Mouse (Mus musculus) kidney, postnatal 0 days (tissue): ENCODE data around the gene Fam186b. TPM values are rescaled to one million over a fixed set of nuclear protein-coding genes. Genes with fewer than 3 reads are reported as not detected.
"Not testable (repeated sequence)": the region's sequence is repeated elsewhere in the genome, so short reads cannot be mapped to it uniquely, and the experiment has no call there.

ENCODE experiments used
- ATAC-seq: fragments of 200-750 bp; cut with Nextera tagmentation; replicated peaks from 2 replicates; pipeline ENCODE4 v1.8.0; 2017; ENCODE audit warnings: low read depth, moderate number of reproducible peaks, moderate TSS enrichment, moderate library complexity; ENCODE audit not compliant: low FRiP score
- DNase-seq: peaks from one replicate; pipeline ENCODE4 v3.0.0-alpha.2; 2016; ENCODE audit warnings: low spot score
- H3K27ac ChIP-seq: fragments of 300-500 bp; sonication (generic); 2 replicates; pipeline ENCODE4 v1.5.1; 2014; ENCODE audit warnings: mild to moderate bottlenecking
- H3K27me3 ChIP-seq: fragments of 300-500 bp; sonication (generic); 2 replicates; pipeline ENCODE4 v1.6.1; 2014; ENCODE audit warnings: low read length, mixed read lengths; ENCODE audit not compliant: insufficient read depth
- H3K36me3 ChIP-seq: fragments of 300-500 bp; sonication (generic); 2 replicates; pipeline ENCODE4 v1.6.1; 2014; ENCODE audit warnings: low read length, mixed read lengths; ENCODE audit not compliant: insufficient read depth
- H3K4me1 ChIP-seq: fragments of 300-500 bp; sonication (generic); replicated peaks from 2 replicates; pipeline ENCODE4 v1.6.1; 2014; ENCODE audit warnings: antibody characterized with exemption, low read length, mixed read lengths; ENCODE audit not compliant: insufficient read depth
- H3K4me2 ChIP-seq: fragments of 300-500 bp; sonication (generic); 2 replicates; pipeline ENCODE4 v1.6.1; 2014; ENCODE audit warnings: mild to moderate bottlenecking, low read length, moderate library complexity, mixed read lengths
- H3K4me3 ChIP-seq: fragments of 300-500 bp; sonication (generic); replicated peaks from 2 replicates; pipeline ENCODE4 v1.5.1; 2014; ENCODE audit warnings: low read depth, low read length
- H3K9ac ChIP-seq: fragments of 300-500 bp; sonication (generic); 2 replicates; pipeline ENCODE4 v1.6.1; 2014; ENCODE audit warnings: low read depth, low read length
- H3K9me3 ChIP-seq: fragments of 300-500 bp; sonication (generic); replicated peaks from 2 replicates; pipeline ENCODE4 v1.6.1; 2016; ENCODE audit warnings: low read length, inconsistent platforms, mixed read lengths
- CTCF ChIP-seq: IDR thresholded peaks from 2 replicates; pipeline ENCODE4 v1.5.1; 2016; ENCODE audit warnings: antibody characterized with exemption, low read depth, mild to moderate bottlenecking, moderate library complexity
- WGBS: fragments of 180-500 bp; shearing (Covaris S2); extraction: QIAGEN DNeasy Blood & Tissue Kit; methylation state at CpG from one replicate; pipeline ENCODE4 v1.1.7; 2014; 5-methylcytosine and 5-hydroxymethylcytosine counted together
- polyA plus RNA-seq: library from polyadenylated mRNA; unstranded; fragments of >200 nt; fragmentation: Nextera tagmentation; extraction: Ambion mirVana; gene quantifications from 2 replicates; pipeline ENCODE4 v1.2.1, GENCODE M21; 2015

Gene Fam186b
- polyA plus RNA-seq, 1 experiment from 2014 or later = 0.47 TPM

DNA sequence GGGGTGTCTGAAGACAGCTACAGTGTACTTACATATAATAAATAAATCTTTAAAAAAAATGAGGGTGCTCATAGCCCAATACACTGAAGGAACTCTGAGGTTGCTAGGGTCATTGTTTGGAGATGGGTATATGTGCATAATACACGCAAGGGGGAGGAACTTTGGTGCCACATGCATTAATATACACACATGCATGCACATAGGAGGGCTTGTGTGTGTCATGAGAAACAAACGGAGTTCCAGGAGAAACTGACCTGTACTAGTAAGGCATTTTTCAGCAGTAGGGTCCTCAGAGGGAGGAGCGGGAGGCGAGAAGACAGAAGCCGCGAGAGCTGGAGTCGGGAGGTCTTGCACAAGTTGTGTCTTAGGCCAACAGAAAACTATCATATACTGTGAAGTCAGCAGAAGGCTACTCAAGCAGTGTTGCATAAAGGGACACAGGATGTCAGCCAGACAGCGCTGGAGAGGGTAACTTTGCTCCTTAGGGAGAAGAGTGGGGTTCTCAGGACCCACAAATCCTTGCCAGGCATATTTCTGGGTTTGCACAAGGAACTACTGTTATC, 36.4 kb downstream of the Fam186b start:
- ATAC-seq (peak; percentile 35; the same call in 1 of the 2 replicates), DNase-seq (no peak)
- H3K27ac ChIP-seq = peak overlapping the region; percentile 50; the same call in 1 of the 2 replicates
- H3K4me1 ChIP-seq = no peaks in the 10 kb centered on the region; the same call in 1 of the 2 replicates
- H3K36me3 ChIP-seq = no peaks in the 10 kb centered on the region
- peak overlapping the region; percentile 50 for H3K4me2 ChIP-seq
- no peaks in the 10 kb centered on the region for H3K27me3 ChIP-seq
- no peak overlapping the region for H3K9ac ChIP-seq
- no peak overlapping the region for H3K4me3 ChIP-seq
- no peak for TF ChIP-seq CTCF
- no peaks in the 10 kb centered on the region for H3K9me3 ChIP-seq
- 56% methylated on average over 8 of the region's 8 CpGs for WGBS

GRCm38 (mm10) chr15:99255241-99255749, 40.4 kb downstream of the Fam186b start:
- no peaks in the 10 kb centered on the region for H3K36me3 ChIP-seq
- H3K4me1 ChIP-seq = peaks cover 7% of the 10 kb centered on the region; the same call in 1 of the 2 replicates
- no peak overlapping the region for H3K4me2 ChIP-seq
- H3K27ac ChIP-seq = no peak overlapping the region
- H3K4me3 ChIP-seq = no peak overlapping the region
- H3K9me3 ChIP-seq = no peaks in the 10 kb centered on the region
- TF ChIP-seq CTCF = no peak
- DNase-seq (no peak), ATAC-seq (no peak)
- 88% methylated on average over 6 of the region's 6 CpGs for WGBS
- H3K27me3 ChIP-seq = no peaks in the 10 kb centered on the region
- no peak overlapping the region for H3K9ac ChIP-seq

DNA sequence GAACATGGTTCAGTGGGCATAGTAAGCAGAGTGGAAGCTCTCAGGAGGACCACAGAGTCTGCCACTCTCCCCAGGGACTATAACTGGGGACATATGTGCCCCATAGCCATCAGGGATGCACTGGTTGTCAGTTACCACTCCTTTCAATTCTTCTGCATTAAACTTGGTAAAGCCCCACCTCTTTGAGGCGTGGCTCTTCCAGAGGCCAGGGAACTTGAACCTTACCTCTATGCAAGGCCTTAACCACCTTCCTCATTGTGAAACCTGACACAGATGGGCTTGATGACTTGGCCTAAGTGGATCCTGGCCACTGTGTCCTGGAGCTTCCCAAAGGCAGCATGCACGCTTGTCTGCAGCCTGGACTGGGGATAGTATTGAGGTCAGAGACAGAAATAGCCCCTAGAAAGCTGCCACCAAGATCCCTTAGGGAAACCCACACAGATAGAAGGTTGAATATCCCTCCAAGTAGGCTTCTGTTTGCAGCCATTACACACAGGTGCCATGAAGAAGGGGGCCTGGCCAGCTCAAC, 41.1 kb downstream of the Fam186b start:
- Histone ChIP-seq H3K9ac (no peak overlapping the region), H3K9me3 (no peaks in the 10 kb centered on the region), H3K27ac (no peak overlapping the region), H3K4me2 (no peak overlapping the region), H3K4me3 (no peak overlapping the region), H3K27me3 (no peaks in the 10 kb centered on the region), H3K4me1 (peaks cover 7% of the 10 kb centered on the region; the same call in 1 of the 2 replicates), H3K36me3 (0 out of 2 replicates have a peak, but pooled peaks cover under 1% of the 10 kb centered on the region)
- DNase-seq = no peak
- ATAC-seq = no peak
- 72% methylated on average over 2 of the region's 2 CpGs for WGBS
- no peak for TF ChIP-seq CTCF

DNA sequence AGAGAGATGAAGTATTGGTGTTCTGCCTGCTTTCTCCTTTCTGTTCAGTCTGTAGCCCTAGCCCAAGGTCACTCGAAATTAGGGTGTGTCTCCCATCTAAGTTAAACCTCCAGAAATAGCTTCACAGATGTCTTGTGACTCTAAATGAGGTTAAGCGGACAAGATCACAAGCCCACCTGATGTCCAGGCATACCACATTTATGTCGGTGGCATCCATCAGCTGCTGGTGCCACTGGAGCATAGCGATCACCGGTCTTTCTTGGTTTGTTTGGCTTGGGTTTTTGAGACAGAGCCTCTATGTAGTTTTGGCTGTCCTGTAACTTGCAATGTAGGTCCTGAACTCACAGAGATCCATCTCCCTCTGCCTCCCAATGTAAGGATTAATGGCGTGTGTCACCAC, 41.9 kb downstream of the Fam186b start:
- Histone ChIP-seq H3K4me2 (no peak overlapping the region), H3K9ac (no peak overlapping the region), H3K27ac (0 out of 2 replicates have a peak overlapping the region, but pooled peaks have one; percentile 32), H3K4me3 (no peak overlapping the region), H3K4me1 (peaks cover 7% of the 10 kb centered on the region; the same call in 1 of the 2 replicates), H3K36me3 (0 out of 2 replicates have a peak, but pooled peaks cover 9% of the 10 kb centered on the region), H3K27me3 (no peaks in the 10 kb centered on the region), H3K9me3 (no peaks in the 10 kb centered on the region)
- ATAC-seq (no peak), DNase-seq (no peak)
- no peak for TF ChIP-seq CTCF
- 64% methylated on average over 6 of the region's 6 CpGs for WGBS

DNA sequence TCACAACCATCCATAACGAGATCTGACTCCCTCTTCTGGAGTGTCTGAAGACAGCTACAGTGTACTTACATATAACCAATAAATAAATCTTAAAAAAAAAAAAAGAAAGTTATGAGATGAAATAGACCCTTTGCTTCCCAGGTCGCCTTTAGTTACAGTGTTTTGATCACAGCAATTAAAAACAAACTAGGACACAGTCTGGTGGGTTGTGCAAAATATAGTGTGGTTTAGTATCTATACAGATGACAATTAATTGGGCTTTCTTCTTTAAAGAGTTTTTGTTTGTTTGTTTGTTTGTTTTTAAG, 42.6 kb downstream of the Fam186b start:
- ATAC-seq = not testable (repeated sequence)

GRCm38 (mm10) chr15:99252381-99253174, 43.1 kb downstream of the Fam186b start:
- under 1% methylated on average over 21 of the region's 22 CpGs for WGBS
- Histone ChIP-seq H3K4me3 (peak overlapping the region; percentile 63), H3K36me3 (peaks cover 17% of the 10 kb centered on the region; the same call in 1 of the 2 replicates), H3K27me3 (no peaks in the 10 kb centered on the region), H3K9ac (peak overlapping the region; percentile 67), H3K27ac (peak overlapping the region; percentile 98), H3K4me2 (peak overlapping the region; percentile 77), H3K4me1 (peaks cover 7% of the 10 kb centered on the region; the same call in 1 of the 2 replicates), H3K9me3 (no peaks in the 10 kb centered on the region)
- DNase-seq (peak; percentile 96), ATAC-seq (peak; percentile 65)
- TF ChIP-seq CTCF = peak; percentile 27; the same call in 1 of the 2 replicates

More for the DNA sequence above, 42.6 kb downstream of the Fam186b start:
- peaks cover 11% of the 10 kb centered on the region; the same call in 1 of the 2 replicates for H3K36me3 ChIP-seq
- not testable (repeated sequence) for H3K27me3 ChIP-seq, H3K9me3 ChIP-seq, H3K9ac ChIP-seq, H3K4me1 ChIP-seq, DNase-seq, H3K4me3 ChIP-seq
- 78% methylated on average over 1 of the region's 2 CpGs for WGBS
- H3K27ac ChIP-seq = peak overlapping the region; percentile 98; the same call in 1 of the 2 replicates
- peak overlapping the region; percentile 77 for H3K4me2 ChIP-seq
